Mouse (Mus musculus) embryonic facial prominence, embryonic 13.5 days (tissue): ENCODE measurements around the gene Wdr6. TPM values are rescaled to one million over a fixed set of nuclear protein-coding genes. Genes with fewer than 3 reads are reported as not detected.

Source experiments
- ATAC-seq: fragments of 200-750 bp; cut with Nextera tagmentation; 2 replicates; pipeline ENCODE4 v1.8.0; 2017; ENCODE audit warnings: low read depth; ENCODE audit not compliant: insufficient number of reproducible peaks, insufficient read depth, low FRiP score, low TSS enrichment
- H3K27ac ChIP-seq: fragments of 300-500 bp; sonication (generic); 2 replicates; pipeline ENCODE4 v1.5.1; 2015; ENCODE audit warnings: moderate library complexity, mild to moderate bottlenecking, inconsistent platforms
- H3K27me3 ChIP-seq: fragments of 300-500 bp; sonication (generic); 2 replicates; pipeline ENCODE4 v1.6.1; 2015; ENCODE audit warnings: mild to moderate bottlenecking, inconsistent platforms
- H3K36me3 ChIP-seq: fragments of 300-500 bp; sonication (generic); 2 replicates; pipeline ENCODE4 v1.6.1; 2015; ENCODE audit warnings: mild to moderate bottlenecking, inconsistent platforms
- H3K4me1 ChIP-seq: fragments of 300-500 bp; sonication (generic); 2 replicates; pipeline ENCODE4 v1.6.1; 2015; ENCODE audit warnings: inconsistent platforms
- H3K4me2 ChIP-seq: fragments of 300-500 bp; sonication (generic); 2 replicates; pipeline ENCODE4 v1.6.1; 2015; ENCODE audit warnings: moderate library complexity, mild to moderate bottlenecking, inconsistent platforms
- H3K4me3 ChIP-seq: fragments of 300-500 bp; sonication (generic); 2 replicates; pipeline ENCODE4 v1.5.1; 2015; ENCODE audit warnings: mild to moderate bottlenecking, inconsistent platforms
- H3K9ac ChIP-seq: fragments of 300-500 bp; sonication (generic); 2 replicates; pipeline ENCODE4 v1.6.1; 2015; ENCODE audit warnings: mild to moderate bottlenecking, inconsistent platforms
- H3K9me3 ChIP-seq: fragments of 300-500 bp; sonication (generic); 2 replicates; pipeline ENCODE4 v1.6.1; 2016; ENCODE audit warnings: inconsistent platforms
- whole genome bisulfite sequencing: fragments of 180-500 bp; shearing (Covaris S2); methylation state at CpG from one replicate; pipeline ENCODE4 v1.1.7; 2015; ENCODE audit warnings: mixed read lengths; 5-methylcytosine and 5-hydroxymethylcytosine counted together
- polyA plus RNA-seq: library from polyadenylated mRNA; unstranded; fragments of >200 nt; fragmentation: Nextera tagmentation; extraction: Ambion mirVana; gene quantifications from 2 replicates; pipeline ENCODE4 v1.2.1, GENCODE M21; 2015

Wdr6 gene
- polyA plus RNA-seq, 1 experiment from 2014 or later: 147 TPM

DNA sequence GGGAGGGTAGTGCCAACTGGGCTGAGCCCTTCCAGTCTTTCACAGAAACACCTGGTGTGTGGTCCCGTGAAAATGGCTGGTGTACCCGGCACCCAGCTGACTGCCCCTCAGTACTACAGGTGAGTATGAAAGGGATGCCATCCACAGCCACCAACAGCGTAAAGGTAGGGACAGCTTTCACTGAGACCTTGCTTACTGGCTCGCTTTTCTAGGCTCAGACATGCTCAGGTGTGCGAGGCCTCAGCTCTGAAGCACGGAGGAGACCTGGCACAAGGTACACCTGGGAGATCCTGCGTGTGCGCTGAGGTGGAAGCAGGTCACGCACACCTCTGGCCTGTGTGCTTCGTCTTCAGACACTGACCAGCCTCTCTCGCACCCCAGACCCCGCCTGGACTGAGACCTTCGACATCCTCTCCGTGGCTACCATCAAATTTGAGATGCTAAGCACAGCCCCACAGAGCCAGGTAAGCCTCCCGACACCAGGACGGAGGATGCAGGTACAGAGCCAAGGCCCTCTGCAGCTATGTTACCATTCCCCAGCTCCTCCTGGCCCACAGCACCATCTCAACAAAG is 7.1 kb downstream of the Wdr6 start:
- Histone ChIP-seq H3K9ac (no peak overlapping the region), H3K4me1 (peaks cover 61% of the 10 kb centered on the region), H3K27ac (no peak overlapping the region), H3K4me3 (no peak overlapping the region), H3K27me3 (no peaks in the 10 kb centered on the region), H3K4me2 (no peak overlapping the region), H3K9me3 (no peaks in the 10 kb centered on the region), H3K36me3 (peaks cover 58% of the 10 kb centered on the region)
- ATAC-seq: no peak
- WGBS: 92% methylated on average over 16 of the region's 16 CpGs

DNA sequence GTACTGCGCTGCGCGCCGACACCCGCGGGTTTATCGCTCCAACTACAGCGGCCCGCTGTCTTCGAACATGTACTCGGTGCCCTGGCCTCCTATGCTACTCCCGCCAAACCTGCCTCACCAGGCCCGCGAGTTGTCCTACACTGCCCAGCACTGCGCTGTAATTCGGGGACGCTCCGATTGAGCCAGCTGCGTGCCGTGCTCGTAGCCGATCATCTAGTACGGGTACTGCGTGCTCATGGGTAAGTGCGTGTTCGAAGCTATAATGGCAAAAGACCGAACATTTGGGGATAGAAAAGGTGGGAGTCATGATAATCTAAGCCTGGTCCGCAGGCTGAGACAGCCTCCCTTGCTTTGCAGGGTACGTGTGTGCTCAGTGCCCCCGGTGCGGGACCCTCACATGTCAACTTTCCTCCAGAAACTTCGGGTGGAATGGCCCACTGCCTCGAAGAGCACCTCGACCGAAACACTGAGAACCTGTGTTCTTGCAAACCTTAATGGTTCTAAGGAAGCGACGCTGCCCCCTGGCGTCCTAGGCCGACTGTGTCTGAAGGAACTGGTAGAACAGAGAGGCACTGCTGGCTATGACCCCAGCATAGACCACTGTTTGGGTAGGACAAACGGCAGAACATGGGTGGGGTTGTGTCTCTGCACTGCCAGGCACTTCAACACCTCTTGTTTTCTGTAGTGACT is 8.2 kb downstream of the Wdr6 start:
- Histone ChIP-seq H3K9me3 (no peaks in the 10 kb centered on the region), H3K9ac (peak overlapping the region; percentile 78), H3K4me3 (peak overlapping the region; percentile 68), H3K27ac (peak overlapping the region; percentile 73), H3K4me1 (peaks cover 58% of the 10 kb centered on the region), H3K27me3 (no peaks in the 10 kb centered on the region), H3K36me3 (peaks cover 54% of the 10 kb centered on the region), H3K4me2 (peak overlapping the region; percentile 99)
- no peak for ATAC-seq
- WGBS: 3% methylated on average over 40 of the region's 40 CpGs

DNA sequence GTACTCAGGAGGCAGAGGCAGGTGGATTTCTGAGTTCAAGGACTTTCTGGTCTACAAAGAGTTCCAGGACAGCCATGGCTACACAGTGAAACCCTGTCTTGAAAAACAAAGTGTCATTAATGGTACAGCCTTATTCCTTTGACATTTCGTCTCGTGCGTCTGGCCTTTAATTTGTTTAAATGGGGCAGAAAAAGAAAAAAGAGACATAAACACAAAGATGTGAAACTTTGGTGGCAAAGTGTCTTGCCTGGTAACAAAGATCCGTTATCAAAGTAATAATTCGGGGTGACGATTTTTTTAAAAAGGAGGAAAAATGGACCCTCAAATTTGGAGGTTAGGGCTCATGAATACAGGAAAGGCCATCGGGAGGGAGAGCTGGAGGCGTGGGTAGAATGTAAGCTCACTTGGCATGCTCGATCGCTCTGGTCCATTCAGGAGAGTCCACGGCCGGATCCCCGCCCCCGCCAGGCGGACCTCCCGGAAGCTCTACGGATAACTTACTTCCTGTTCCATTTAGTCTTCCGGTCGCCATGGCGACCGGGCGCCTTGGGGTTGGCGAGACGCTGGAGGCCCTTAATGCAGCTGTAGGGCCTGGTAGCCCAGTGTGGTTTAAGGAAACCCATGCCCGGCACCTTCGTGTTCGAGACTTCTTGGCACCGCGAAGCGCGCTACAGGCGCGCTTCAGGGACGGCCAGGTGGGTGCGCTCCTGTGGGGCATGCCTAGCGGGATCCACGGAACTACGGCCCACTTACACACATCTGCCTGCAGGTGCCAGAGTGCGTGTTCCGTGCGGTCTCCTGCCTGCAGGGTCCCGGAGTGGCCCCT is 8.9 kb downstream of the Wdr6 start, which contains the start of gene Dalrd3:
Gene Dalrd3, plus strand, starts transcription at position 506 of the 826 bp plus-strand sequence.
- Histone ChIP-seq H3K4me2 (peak within 1 kb of the TSS; percentile 99), H3K4me1 (peaks cover 51% of the 10 kb centered on the region), H3K27ac (peak within 1 kb of the TSS; percentile 73), H3K36me3 (peaks cover 54% of the 10 kb centered on the region), H3K9ac (peak within 1 kb of the TSS; percentile 78), H3K4me3 (peak within 1 kb of the TSS; percentile 68), H3K27me3 (no peaks in the 10 kb centered on the region), H3K9me3 (no peaks in the 10 kb centered on the region)
- 5% methylated on average over 42 of the region's 42 CpGs for WGBS
- ATAC-seq: peak; percentile 45

DNA sequence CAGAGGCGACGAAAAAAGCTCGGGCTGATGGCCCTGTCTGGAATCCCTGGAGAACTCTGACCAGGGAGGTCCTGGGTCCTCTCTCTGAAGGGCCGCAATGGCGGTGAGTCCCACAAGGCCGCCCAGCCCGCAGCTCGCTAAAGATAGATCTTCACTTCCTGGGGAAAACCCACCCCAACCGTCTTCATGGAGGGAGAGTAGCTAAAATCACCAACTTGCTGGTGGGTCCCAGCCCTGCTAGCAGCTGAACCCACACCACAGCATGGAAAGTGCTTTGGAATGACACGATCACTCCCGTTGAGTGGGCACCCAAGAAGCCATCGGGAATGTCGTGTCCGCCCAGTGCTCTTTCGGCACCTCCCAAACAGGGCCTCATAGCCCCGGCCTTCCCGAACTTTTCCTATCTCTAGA is 10.0 kb downstream of the Wdr6 start:
- H3K27ac ChIP-seq: peak overlapping the region; percentile 92; the same call in 1 of the 2 replicates
- peaks cover 54% of the 10 kb centered on the region for H3K36me3 ChIP-seq

DNA sequence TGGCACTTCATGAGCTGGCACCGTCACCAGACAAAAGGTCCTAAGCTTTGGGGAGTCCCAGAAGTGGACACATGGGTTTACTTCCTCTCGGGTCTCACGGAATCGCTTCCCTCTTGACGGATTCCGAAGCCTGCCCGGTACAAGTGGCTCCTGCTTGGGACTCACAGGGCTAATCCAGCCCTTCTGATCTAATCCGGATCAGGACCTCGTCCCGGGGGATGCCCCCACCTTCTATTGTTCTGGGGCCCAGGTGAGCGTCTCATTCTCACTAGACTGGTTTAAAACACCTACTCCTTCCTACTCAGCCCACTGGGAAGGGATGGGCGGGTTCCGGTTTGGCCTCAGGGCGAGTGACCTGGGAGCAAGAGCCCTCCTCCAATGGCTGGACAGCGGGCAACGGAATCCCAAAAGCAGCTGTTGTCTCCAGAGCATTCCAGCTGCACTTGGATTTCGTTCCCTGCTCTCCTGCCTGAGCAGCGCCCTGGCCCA is 10.6 kb downstream of the Wdr6 start:
- Histone ChIP-seq H3K4me1 (peaks cover 48% of the 10 kb centered on the region), H3K4me3 (peak overlapping the region; percentile 74), H3K27ac (peak overlapping the region; percentile 92), H3K27me3 (no peaks in the 10 kb centered on the region), H3K36me3 (peaks cover 54% of the 10 kb centered on the region), H3K9ac (peak overlapping the region; percentile 87), H3K4me2 (peak overlapping the region; percentile 97), H3K9me3 (no peaks in the 10 kb centered on the region)
- no peak for ATAC-seq
- 7% methylated on average over 18 of the region's 18 CpGs for WGBS

More for the DNA sequence above, 10.0 kb downstream of the Wdr6 start:
- Histone ChIP-seq H3K9ac (peak overlapping the region; percentile 87; the same call in 1 of the 2 replicates), H3K4me1 (peaks cover 48% of the 10 kb centered on the region), H3K9me3 (no peaks in the 10 kb centered on the region), H3K4me2 (peak overlapping the region; percentile 97), H3K27me3 (no peaks in the 10 kb centered on the region), H3K4me3 (peak overlapping the region; percentile 74)
- no peak for ATAC-seq
- 72% methylated on average over 17 of the region's 17 CpGs for WGBS

DNA sequence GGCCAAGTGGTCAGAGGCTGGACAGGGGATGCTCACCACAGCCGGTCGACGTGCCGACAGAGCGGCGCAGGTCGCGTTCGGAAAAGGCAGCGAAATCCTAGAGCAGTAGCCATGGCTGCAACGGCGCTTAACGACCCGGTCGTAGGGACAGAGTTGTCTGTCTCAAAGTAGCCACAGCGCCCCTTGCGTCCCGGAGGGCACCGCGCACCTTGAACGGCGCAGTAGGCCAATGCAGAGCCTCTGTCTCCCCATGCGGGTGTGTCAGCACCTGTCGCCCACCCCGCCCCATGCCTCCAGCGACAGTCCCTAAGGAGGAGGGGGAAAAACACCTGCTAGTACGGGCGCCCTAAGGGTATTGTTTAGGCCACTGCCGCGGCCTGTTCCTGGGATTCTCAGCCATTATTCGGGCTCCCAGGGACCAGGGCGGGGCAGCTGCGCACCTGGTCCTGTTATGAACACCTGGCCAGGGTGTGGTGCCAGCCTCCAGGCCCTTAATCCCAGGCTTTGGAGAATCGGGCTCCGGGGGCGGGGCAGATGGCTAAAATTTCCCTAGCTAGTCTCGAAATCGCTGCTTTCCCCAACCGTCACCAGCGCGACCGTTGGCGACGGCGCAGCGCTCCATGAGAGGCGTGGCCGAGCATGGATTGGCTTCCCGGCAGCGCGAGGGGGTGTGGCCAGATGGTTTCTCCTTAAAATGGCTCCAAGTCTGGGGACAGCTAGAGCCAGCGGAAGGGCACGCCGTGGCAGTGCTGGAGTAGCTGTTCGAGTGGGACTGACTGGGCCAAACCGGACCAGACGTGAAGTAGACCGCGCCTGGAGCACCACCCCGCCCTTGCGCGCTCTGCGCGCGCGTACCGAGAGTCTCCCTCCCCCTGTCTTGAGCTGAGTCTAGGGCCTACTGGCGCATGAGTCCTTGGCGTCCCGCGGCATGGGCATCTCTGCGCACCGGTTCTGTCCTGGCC is 11.4 kb downstream of the Wdr6 start, which contains the start of gene Ndufaf3:
Gene Ndufaf3, minus strand, starts transcription at position 620 of the 962 bp plus-strand sequence.
- no peaks in the 10 kb centered on the region for H3K27me3 ChIP-seq
- peak within 1 kb of the TSS; percentile 87 for H3K9ac ChIP-seq
- peaks cover 53% of the 10 kb centered on the region for H3K36me3 ChIP-seq
- H3K4me3 ChIP-seq: peak within 1 kb of the TSS; percentile 74
- ATAC-seq: peak; percentile 72
- peak within 1 kb of the TSS; percentile 92 for H3K27ac ChIP-seq
- peaks cover 48% of the 10 kb centered on the region for H3K4me1 ChIP-seq
- WGBS: under 1% methylated on average over 73 of the region's 73 CpGs
- H3K9me3 ChIP-seq: no peaks in the 10 kb centered on the region
- H3K4me2 ChIP-seq: peak within 1 kb of the TSS; percentile 97

DNA sequence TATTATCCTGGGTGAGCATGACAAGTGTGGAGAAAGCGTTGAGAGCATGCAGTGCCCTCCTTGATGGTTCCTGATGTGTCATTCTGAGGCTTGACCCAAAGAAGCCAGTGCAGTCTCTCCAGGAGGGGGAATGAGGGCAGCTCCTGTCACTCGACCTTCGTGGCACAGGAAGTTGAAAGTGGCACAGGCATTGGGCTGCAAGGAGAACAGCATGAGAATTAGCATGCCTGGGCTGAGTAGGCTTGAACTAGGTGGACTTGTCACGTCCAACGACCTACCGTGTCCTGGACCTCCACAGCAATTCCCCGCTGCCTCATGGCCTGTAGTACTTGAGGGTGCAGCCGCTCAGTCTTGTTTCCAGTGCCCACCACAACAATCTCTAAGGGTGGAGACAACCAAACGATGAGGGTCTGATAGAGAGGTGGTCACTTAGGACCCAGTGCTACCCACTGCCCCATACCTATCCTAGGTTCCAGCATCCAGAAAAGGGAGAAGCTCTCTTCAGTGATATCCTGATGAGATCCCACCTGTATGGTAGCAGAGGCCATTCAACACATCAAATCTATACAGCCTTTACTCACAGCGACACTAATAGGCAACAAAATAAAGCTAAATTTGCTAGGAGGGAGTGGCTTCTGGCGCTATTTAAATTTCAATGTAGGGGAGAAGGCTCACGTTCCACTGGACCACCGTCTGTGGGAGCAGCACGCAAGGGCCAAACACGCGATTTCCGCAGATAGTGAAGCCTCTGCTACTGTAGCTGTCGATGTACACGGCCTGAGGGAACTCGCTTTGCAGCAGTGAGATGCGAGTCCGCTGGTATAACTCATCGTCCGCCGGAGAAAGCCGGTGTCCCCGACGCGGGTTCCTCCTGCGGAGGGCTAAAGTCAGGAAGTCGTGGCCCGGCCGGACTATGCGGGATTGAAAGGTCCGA is 12.4 kb downstream of the Wdr6 start:
- Histone ChIP-seq H3K36me3 (peaks cover 53% of the 10 kb centered on the region), H3K4me1 (peaks cover 54% of the 10 kb centered on the region)

DNA sequence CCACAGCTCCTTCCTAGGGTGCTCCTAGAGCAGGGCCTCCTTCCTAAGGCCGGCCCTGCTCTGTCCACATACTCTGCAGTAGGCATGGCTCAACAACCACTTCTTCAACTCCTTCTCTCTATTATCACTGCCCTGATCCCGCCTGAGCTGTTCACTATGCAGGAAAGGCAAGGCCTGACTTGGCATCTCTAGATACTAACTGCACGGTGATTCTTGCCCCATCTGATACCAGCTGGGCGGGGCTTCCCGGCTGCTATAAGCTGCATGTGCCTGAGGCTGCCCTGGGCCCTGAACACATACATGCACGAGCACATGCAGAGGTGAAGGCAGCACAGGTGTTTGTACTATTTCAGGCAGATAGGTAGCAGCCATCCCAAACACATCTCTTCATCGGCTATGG is 14.4 kb downstream of the Wdr6 start:
- ATAC-seq: no peak
- Histone ChIP-seq H3K27ac (no peak overlapping the region), H3K4me2 (no peak overlapping the region), H3K9me3 (no peaks in the 10 kb centered on the region), H3K4me1 (peaks cover 37% of the 10 kb centered on the region), H3K27me3 (no peaks in the 10 kb centered on the region), H3K4me3 (no peak overlapping the region), H3K36me3 (peaks cover 53% of the 10 kb centered on the region), H3K9ac (peak overlapping the region; percentile 32; the same call in 1 of the 2 replicates)
- 79% methylated on average over 7 of the region's 7 CpGs for WGBS

More for the DNA sequence above, 12.4 kb downstream of the Wdr6 start:
- H3K27me3 ChIP-seq: no peaks in the 10 kb centered on the region
- H3K4me2 ChIP-seq: peak overlapping the region; percentile 97
- ATAC-seq: no peak
- WGBS: 13% methylated on average over 35 of the region's 35 CpGs
- peak overlapping the region; percentile 92 for H3K27ac ChIP-seq
- H3K9ac ChIP-seq: peak overlapping the region; percentile 87
- H3K9me3 ChIP-seq: no peaks in the 10 kb centered on the region
- peak overlapping the region; percentile 74 for H3K4me3 ChIP-seq

DNA sequence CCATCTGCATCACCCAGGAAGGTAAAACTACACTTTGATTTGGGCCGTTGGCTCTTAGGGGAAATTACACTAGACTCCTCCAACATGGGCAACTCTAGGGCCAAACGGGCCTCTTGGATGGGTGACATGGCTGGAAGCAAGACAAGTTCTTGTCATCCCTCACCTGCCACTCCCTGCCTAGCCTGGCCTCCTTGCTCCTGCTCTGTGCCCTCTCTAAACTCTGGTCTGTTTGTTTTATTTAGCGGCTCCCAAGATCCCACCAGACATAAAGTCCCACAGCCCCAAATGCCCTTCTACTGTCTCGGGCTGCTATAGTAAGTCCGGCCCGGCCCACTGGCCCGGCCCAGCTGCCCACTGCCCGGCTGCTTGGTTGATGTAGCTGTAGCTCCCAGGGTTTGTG is 14.9 kb downstream of the Wdr6 start:
- peaks cover 58% of the 10 kb centered on the region for H3K36me3 ChIP-seq
- no peak overlapping the region for H3K4me2 ChIP-seq
- no peak overlapping the region for H3K4me3 ChIP-seq
- H3K9ac ChIP-seq: peak overlapping the region; percentile 32; the same call in 1 of the 2 replicates
- H3K4me1 ChIP-seq: peaks cover 34% of the 10 kb centered on the region
- no peaks in the 10 kb centered on the region for H3K9me3 ChIP-seq
- no peak for ATAC-seq
- no peak overlapping the region for H3K27ac ChIP-seq
- H3K27me3 ChIP-seq: no peaks in the 10 kb centered on the region
- 93% methylated on average over 8 of the region's 8 CpGs for WGBS
